Mouse (Mus musculus) small intestine, adult 2 months (tissue): ENCODE results near the gene Pus3.

Experiments used
- CTCF ChIP-seq: fragments of 200-500 bp; IDR thresholded peaks from 2 replicates; pipeline ENCODE4 v1.5.1; 2012; ENCODE audit warnings: low read depth, mild to moderate bottlenecking, control low read depth, inconsistent platforms, low read length, moderate library complexity, mixed read lengths; ENCODE audit not compliant: insufficient replicate concordance, insufficient read length; ENCODE audit errors: extremely low read depth
- POLR2A ChIP-seq: fragments of 200-500 bp; IDR thresholded peaks from 2 replicates; pipeline ENCODE4 v1.6.1; 2012; ENCODE audit warnings: low read depth, mild to moderate bottlenecking, control low read depth, inconsistent platforms, low read length, moderate library complexity

DNA sequence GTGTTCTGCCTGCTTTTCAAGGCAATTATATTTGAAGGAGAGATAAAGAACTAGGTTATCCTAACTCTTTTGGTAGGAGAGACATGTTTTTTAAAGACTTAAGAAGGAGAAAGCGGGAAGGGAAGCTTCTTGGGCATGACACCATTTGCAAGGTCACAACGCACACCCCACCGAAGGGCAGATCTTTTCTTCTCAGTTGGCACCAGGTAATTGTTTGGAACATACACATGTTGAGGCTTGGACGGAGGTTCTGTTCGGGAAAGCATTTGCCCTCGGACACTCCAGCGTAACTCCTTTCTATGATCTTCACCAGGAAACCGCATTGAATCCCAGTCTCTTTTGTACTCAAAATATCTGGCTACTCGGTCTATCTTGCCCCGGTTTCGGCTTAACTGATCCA lies 2.7 kb downstream of the Pus3 start:
- TF ChIP-seq CTCF (no peak), POLR2A (no peak)
